Mouse (Mus musculus) spleen, adult 2 months (tissue): ENCODE measurements at regions not wholly inside any gene's neighbourhood (a gene's known extent, or its start where the extent isn't known, plus 50 kb on each side); places are given as distances from the start of the nearest gene placed in this dataset.
"Not testable (repeated sequence)": the region's sequence is repeated elsewhere in the genome, so short reads cannot be mapped to it uniquely, and the experiment has no call there.

ENCODE experiments used
- DNase-seq, 2 experiments: peaks; one replicate each; pipeline versions ENCODE4 v3.0.0 to v3.0.0-alpha.2; 2012 to 2021; ENCODE audit warnings: low spot score in 2 of 2, low read depth in 1 of 2
- H3K27ac ChIP-seq: fragments of 200-500 bp; 2 replicates; pipeline ENCODE4 v1.5.1; 2012; ENCODE audit warnings: low read length, inconsistent platforms; ENCODE audit not compliant: insufficient read depth
- H3K27me3 ChIP-seq: fragments of 200-500 bp; 2 replicates; pipeline ENCODE4 v1.6.1; 2012; ENCODE audit warnings: mild to moderate bottlenecking, moderate library complexity, low read length, inconsistent platforms; ENCODE audit not compliant: control insufficient read depth, insufficient read depth
- H3K36me3 ChIP-seq: fragments of 200-500 bp; 2 replicates; pipeline ENCODE4 v1.6.1; 2012; ENCODE audit warnings: mild to moderate bottlenecking, low read length, inconsistent platforms; ENCODE audit not compliant: control insufficient read depth, insufficient read depth
- H3K4me1 ChIP-seq: fragments of 200-500 bp; 2 replicates; pipeline ENCODE4 v1.6.1; 2011; ENCODE audit warnings: inconsistent platforms; ENCODE audit not compliant: control insufficient read depth, insufficient read depth, insufficient read length
- H3K4me3 ChIP-seq: fragments of 200-500 bp; 2 replicates; pipeline ENCODE4 v1.5.1; 2011; ENCODE audit warnings: mild to moderate bottlenecking, inconsistent platforms; ENCODE audit not compliant: insufficient read depth, insufficient read length; ENCODE audit errors: extremely low read depth
- CTCF ChIP-seq: fragments of 200-500 bp; IDR thresholded peaks from 2 replicates; pipeline ENCODE4 v1.5.1; 2011; ENCODE audit warnings: mild to moderate bottlenecking, inconsistent platforms; ENCODE audit not compliant: insufficient read depth, insufficient read length, insufficient replicate concordance; ENCODE audit errors: extremely low read depth
- POLR2A ChIP-seq: fragments of 200-500 bp; IDR thresholded peaks from 2 replicates; pipeline ENCODE4 v1.6.1; 2011; ENCODE audit warnings: low read depth, low read length, inconsistent platforms
- WGBS: fragments of 180-500 bp; shearing (Covaris S2); methylation state at CpG from one replicate; pipeline ENCODE4 v1.1.7; 2018; 5-methylcytosine and 5-hydroxymethylcytosine counted together

GRCm38 (mm10) chrX:93097551-93097950 lies 188.7 kb upstream of the Arx start:
- H3K27ac ChIP-seq, result no peak overlapping the region
- no peaks in the 10 kb centered on the region for H3K27me3 ChIP-seq
- no peaks in the 10 kb centered on the region for H3K36me3 ChIP-seq
- TF ChIP-seq POLR2A (no peak), CTCF (no peak)
- DNase-seq, result no peak
- no peaks in the 10 kb centered on the region for H3K4me1 ChIP-seq
- whole genome bisulfite sequencing, result 78% methylated on average over 2 of the region's 2 CpGs
- H3K4me3 ChIP-seq, result no peak overlapping the region

DNA sequence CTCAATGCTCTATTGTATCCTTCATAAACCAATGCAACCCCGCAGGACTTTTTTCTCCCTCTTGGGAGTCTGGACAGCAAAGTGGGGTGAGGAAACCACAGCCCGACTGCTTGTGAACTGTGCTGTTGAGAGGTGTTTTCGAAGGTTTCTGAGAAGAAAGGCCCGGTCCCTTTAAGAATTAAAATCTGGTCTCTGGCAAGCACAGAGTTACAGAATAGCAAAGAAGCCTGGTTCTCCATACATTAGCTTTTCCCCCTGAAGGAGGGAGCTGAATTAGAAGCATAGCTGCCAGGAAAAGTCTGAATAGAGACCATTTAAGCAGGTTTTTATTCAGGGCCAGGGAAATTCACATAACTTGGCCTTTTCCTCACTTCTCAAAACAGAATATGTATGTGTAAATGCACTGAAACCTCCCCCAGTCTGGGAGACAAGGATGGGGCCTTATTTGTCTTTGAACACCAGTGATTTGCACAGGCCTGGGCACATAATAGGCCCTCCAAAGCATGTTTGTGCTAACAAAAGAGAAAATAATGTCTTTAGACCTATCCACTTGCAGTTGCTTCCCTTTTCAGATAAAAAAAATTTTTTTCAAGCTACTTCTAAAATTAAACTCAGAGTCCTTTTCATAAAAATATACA lies 178.2 kb upstream of the Arx start:
- no peak overlapping the region for H3K4me3 ChIP-seq
- 82% methylated on average over 4 of the region's 4 CpGs for WGBS
- H3K27ac ChIP-seq, result no peak overlapping the region
- H3K4me1 ChIP-seq, result no peaks in the 10 kb centered on the region
- DNase-seq, result no peak
- no peaks in the 10 kb centered on the region for H3K27me3 ChIP-seq
- TF ChIP-seq CTCF, result no peak
- TF ChIP-seq POLR2A, result no peak
- H3K36me3 ChIP-seq, result no peaks in the 10 kb centered on the region

DNA sequence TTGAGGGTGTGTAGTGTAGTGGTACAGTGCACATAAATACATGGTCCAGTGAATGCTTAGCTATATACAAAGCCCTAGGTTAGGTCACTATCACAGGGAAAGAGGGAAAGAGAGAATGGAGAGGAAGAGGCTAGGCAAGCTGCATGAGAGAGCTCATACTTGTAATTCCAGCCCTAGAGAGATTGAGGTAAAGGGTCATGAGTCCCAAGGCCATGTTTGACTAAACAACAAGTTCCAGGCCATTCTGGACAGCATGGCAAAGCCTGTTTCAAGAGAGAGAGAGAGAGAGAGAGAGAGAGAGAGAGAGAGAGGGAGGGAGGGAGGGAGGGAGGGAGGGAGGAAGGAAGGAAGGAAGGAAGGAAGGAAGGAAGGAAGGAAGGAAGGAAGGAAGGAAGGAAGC lies 131.9 kb upstream of the Arx start:
- H3K27ac ChIP-seq, H3K4me3 ChIP-seq, H3K4me1 ChIP-seq, DNase-seq, H3K27me3 ChIP-seq, H3K36me3 ChIP-seq: not testable (repeated sequence)

GRCm38 (mm10) chrX:93159105-93159504 lies 127.1 kb upstream of the Arx start:
- TF ChIP-seq POLR2A (no peak), CTCF (no peak)
- Histone ChIP-seq H3K4me3 (no peak overlapping the region), H3K27ac (no peak overlapping the region), H3K27me3 (no peaks in the 10 kb centered on the region), H3K4me1 (no peaks in the 10 kb centered on the region), H3K36me3 (no peaks in the 10 kb centered on the region)
- no peak for DNase-seq

DNA sequence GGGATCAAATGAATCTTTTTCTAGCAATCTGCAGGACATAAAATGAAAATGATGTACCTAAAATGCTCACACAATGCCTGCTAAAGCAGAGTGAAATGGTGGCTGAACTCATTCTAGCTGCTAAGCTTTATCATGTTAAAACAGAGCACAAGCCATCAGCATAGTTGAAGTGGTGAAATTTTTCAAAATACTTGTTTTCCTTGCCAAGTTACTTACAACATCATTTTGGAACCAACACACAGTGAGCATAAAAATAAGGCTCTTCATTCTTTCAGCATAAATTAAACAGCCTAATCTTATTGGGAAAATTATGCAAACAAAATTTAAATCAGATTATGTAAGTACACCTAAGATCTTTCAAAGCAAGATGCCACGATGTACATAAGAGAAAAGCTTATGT lies 125.3 kb upstream of the Arx start:
- no peak for DNase-seq
- TF ChIP-seq POLR2A (no peak), CTCF (no peak)
- Histone ChIP-seq H3K36me3 (no peaks in the 10 kb centered on the region), H3K27ac (no peak overlapping the region), H3K4me1 (no peaks in the 10 kb centered on the region), H3K4me3 (no peak overlapping the region), H3K27me3 (no peaks in the 10 kb centered on the region)
- WGBS, result 59% methylated on average over 1 of the region's 1 CpGs
